Mouse (Mus musculus) bone marrow, adult 2 months (tissue): ENCODE measurements around the gene Gh.

ENCODE experiments used
- CTCF ChIP-seq: fragments of 200-500 bp; IDR thresholded peaks from 2 replicates; pipeline ENCODE4 v1.5.1; 2011; ENCODE audit warnings: low read length, control low read depth; ENCODE audit not compliant: control insufficient read depth, insufficient read depth
- POLR2A ChIP-seq: fragments of 200-500 bp; IDR thresholded peaks from 2 replicates; pipeline ENCODE4 v1.6.1; 2011; ENCODE audit warnings: low read depth, mild to moderate bottlenecking, control low read depth, low read length, borderline replicate concordance; ENCODE audit not compliant: control insufficient read depth

DNA sequence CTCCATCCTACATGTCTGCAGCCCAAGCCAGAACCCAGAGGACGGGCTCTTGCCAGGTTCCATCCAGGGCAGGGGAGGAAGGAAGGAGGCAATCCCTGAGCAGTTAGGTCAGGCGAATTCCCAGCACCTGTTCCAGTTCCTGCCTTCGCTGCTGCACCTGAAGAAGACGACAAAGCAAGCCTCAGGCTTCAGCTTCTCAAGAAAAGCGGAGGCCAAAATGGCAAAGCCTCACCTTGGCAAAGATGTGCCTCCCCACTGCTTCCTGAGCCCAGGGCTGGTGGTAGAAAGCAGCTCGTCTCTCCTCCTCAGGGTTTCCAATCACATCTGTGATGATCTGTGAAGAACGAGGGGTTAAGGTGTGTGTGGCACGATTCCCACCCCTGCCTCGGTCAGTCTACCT, 37.7 kb downstream of the Gh start:
- no peak for TF ChIP-seq CTCF
- TF ChIP-seq POLR2A = no peak
